Mouse (Mus musculus): Measurements from ENCODE around the gene Iqcj. TPM values are rescaled to one million over a fixed set of nuclear protein-coding genes. Genes with fewer than 3 reads are reported as not detected.

Gene Iqcj
- polyA plus RNA-seq (2012; rRNA removed), result not detected in 2 replicates

DNA sequence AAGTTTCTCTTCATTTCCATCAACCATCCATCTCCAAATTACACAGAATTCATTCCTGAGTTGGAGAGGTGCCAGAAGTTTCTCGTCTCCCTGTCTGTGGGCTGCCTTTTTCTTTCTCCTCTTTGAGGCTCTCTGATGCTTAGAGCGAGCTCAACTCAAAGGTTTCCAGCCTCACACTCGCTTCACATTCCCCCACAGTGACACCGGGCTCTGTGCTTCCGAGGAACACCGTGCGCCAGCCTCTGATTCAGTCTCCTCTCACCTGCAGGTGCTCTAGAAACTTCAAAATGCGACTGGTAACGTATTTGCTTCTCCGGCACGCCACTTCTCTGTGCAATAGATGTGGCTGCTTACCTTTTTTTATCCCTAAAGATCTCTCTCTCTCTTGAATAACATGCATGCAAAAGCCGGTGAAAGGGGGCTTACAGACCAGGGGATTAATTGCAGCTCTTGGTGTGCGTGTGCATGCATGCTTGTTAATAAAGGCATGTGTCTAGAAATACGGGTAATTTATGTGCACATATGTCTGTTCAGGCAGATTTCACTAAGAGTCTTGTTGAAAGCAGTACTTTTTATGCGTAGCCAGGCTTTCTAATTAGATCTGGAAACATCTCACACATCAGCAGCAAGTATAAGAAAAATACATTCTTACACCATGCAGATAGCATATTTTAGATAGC is at the start of gene Iqcj, which contains the start of gene Iqschfp:
Gene Iqcj (plus strand): TSS at position 195 of the 680 bp plus-strand sequence.
Gene Iqschfp (plus strand): TSS at position 207 of the 680 bp plus-strand sequence.
- TF ChIP-seq CTCF (IDR thresholded peaks at IDR 0.05; ENCODE audit: extremely low read depth, insufficient read length, insufficient replicate concordance, low read depth, low read length), result no peak
- TF ChIP-seq POLR2A (IDR thresholded peaks at IDR 0.05; ENCODE audit: low read depth, low read length), result no peak
- H3K4me1 ChIP-seq (ENCODE audit: control insufficient read depth, insufficient read depth, insufficient read length, low read length), result no peaks in the 10 kb centered on the region
- no peaks in the 10 kb centered on the region for H3K27me3 ChIP-seq (ENCODE audit: control insufficient read depth, insufficient read depth, low read length)
- H3K4me3 ChIP-seq (ENCODE audit: low read depth, low read length), result no peak within 1 kb of the TSS
- 74% methylated on average over 15 of the region's 15 CpGs for whole genome bisulfite sequencing
- no peak within 1 kb of the TSS for H3K27ac ChIP-seq (ENCODE audit: insufficient read depth, low read depth, low read length)
- no peaks in the 10 kb centered on the region for H3K36me3 ChIP-seq (ENCODE audit: control insufficient read depth, insufficient read depth, low read length)

DNA sequence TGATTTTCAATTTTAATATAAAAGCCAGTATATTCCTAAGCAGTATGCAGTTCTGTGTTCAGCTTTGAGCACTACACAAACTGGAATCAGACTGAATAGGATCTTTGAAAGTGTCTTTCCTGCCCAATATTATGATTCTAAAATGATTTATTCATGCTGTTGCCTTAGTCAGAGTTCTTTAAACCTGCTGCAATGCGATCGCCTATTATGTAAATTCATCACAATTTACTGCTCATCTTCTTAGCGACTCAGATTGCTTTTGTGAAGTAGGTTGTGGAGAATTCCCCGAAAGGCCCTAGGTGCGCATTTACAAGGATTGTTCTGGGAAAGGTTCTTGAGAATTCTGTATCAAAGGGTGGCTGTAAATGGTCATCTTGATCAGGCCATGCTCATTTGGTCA is 39.6 kb upstream of the Iqcj start:
- Histone ChIP-seq H3K4me1 (ENCODE audit: control insufficient read depth, insufficient read depth, insufficient read length, low read length) (no peaks in the 10 kb centered on the region), H3K36me3 (ENCODE audit: control insufficient read depth, insufficient read depth, low read length) (no peaks in the 10 kb centered on the region), H3K27me3 (ENCODE audit: control insufficient read depth, insufficient read depth, low read length) (no peaks in the 10 kb centered on the region), H3K27ac (ENCODE audit: insufficient read depth, low read depth, low read length) (no peak overlapping the region), H3K4me3 (ENCODE audit: low read depth, low read length) (no peak overlapping the region)
- 85% methylated on average over 5 of the region's 5 CpGs for WGBS
- TF ChIP-seq CTCF (IDR thresholded peaks at IDR 0.05; ENCODE audit: extremely low read depth, insufficient read length, insufficient replicate concordance, low read depth, low read length) (no peak), POLR2A (IDR thresholded peaks at IDR 0.05; ENCODE audit: low read depth, low read length) (no peak)

DNA sequence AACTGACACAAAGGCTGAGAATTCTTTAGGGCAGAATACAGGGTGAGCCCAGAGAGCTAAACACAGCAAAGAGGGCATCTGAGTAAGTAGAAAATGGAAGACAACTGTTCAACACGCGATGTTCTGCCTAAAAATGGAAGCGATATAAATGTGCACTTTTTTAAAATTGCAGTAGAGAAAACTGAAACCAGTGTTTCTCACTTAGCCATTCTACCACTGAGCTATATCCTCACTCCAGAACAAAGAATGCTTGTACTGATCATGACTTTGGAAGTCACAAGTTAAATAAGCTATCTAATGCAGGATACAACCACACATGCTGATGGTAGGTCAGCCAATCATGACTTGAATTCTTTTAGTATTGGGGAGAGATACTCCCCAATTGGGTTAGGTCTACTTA is 30.5 kb upstream of the Iqcj start:
- no peaks in the 10 kb centered on the region for H3K36me3 ChIP-seq (ENCODE audit: control insufficient read depth, insufficient read depth, low read length)
- no peak overlapping the region for H3K4me3 ChIP-seq (ENCODE audit: low read depth, low read length)
- no peaks in the 10 kb centered on the region for H3K27me3 ChIP-seq (ENCODE audit: control insufficient read depth, insufficient read depth, low read length)
- 90% methylated on average over 3 of the region's 3 CpGs for WGBS
- no peaks in the 10 kb centered on the region for H3K4me1 ChIP-seq (ENCODE audit: control insufficient read depth, insufficient read depth, insufficient read length, low read length)
- TF ChIP-seq CTCF (IDR thresholded peaks at IDR 0.05; ENCODE audit: extremely low read depth, insufficient read length, insufficient replicate concordance, low read depth, low read length) (no peak), POLR2A (IDR thresholded peaks at IDR 0.05; ENCODE audit: low read depth, low read length) (no peak)
- no peak overlapping the region for H3K27ac ChIP-seq (ENCODE audit: insufficient read depth, low read depth, low read length)

DNA sequence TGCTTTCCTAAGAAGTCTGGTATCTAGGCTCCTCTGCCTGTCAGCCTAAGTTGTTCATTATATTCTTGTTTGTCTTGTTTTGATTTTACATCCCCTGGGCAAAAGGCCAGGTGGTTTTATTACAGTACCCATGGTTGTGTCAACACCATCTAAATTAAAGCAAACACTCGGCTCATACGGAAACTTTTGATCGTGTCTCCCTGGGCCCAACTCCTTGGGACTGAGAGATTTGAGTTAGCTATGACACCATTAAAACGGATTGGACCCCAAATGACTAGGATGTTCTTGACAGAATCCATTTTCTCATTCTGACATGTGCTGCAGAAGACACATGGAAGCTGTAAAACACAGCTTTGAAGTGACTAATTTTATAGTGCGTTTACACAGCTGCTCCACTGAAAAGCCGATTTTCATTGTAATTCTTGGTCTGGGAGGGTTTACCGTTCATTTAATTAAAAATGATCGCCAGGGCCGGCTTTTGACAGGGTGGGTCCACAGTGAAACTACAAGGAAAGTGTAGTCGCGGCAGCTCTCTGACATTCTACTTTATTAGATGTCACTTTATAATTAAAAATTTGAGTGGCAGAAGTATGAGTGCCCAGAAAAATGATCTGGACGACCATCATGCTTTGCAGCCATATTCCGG is 24.5 kb upstream of the Iqcj start:
- TF ChIP-seq POLR2A (IDR thresholded peaks at IDR 0.05; ENCODE audit: low read depth, low read length) (no peak), CTCF (IDR thresholded peaks at IDR 0.05; ENCODE audit: extremely low read depth, insufficient read length, insufficient replicate concordance, low read depth, low read length) (no peak)
- H3K27me3 ChIP-seq (ENCODE audit: control insufficient read depth, insufficient read depth, low read length), result no peaks in the 10 kb centered on the region
- H3K4me1 ChIP-seq (ENCODE audit: control insufficient read depth, insufficient read depth, insufficient read length, low read length), result no peaks in the 10 kb centered on the region
- H3K4me3 ChIP-seq (ENCODE audit: low read depth, low read length), result no peak overlapping the region
- H3K27ac ChIP-seq (ENCODE audit: insufficient read depth, low read depth, low read length), result no peak overlapping the region
- WGBS, result 33% methylated on average over 13 of the region's 13 CpGs
- no peaks in the 10 kb centered on the region for H3K36me3 ChIP-seq (ENCODE audit: control insufficient read depth, insufficient read depth, low read length)

DNA sequence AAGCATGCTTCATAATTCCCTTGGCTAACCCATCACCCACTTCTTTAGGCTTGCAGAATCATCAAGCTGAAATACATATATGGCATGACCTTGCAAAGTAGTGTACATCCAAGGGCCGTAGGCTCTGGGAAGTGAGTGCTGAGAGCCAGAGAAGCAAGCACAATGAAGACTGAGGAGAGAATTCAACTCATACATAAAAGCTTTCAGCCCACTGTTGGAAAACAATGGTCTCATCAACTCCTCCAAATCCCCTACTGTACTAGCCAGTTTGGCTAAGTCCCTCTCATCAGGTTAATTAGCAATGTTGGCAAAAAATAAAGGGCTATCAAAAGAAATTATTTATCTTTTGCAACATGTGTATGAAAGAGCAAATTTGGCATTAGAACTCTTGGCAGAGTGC is 22.6 kb upstream of the Iqcj start:
- no peak overlapping the region for H3K4me3 ChIP-seq (ENCODE audit: low read depth, low read length)

DNA sequence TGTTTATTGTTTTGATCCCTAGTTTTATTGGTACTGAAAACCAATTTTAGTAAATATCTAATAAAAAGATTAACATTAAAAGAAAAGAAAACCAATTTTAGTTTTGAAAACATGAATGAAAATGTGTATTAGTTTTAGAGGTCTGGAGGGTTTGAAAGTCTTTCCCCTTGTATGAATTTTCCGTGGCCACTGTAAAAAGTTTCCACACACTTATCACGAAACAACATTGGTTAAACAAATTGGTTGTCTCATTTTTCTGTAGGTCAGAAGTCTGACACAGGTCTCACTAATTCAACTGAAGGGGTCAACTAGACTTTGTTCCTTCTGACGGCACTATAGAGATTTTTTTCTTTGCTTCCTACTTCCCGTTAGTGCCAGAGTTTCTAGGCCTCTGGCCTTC is 14.8 kb upstream of the Iqcj start:
- no peaks in the 10 kb centered on the region for H3K27me3 ChIP-seq (ENCODE audit: control insufficient read depth, insufficient read depth, low read length)
- TF ChIP-seq CTCF (IDR thresholded peaks at IDR 0.05; ENCODE audit: extremely low read depth, insufficient read length, insufficient replicate concordance, low read depth, low read length) (no peak), POLR2A (IDR thresholded peaks at IDR 0.05; ENCODE audit: low read depth, low read length) (no peak)
- H3K36me3 ChIP-seq (ENCODE audit: control insufficient read depth, insufficient read depth, low read length), result no peaks in the 10 kb centered on the region
- H3K27ac ChIP-seq (ENCODE audit: insufficient read depth, low read depth, low read length), result no peak overlapping the region
- 57% methylated on average over 4 of the region's 4 CpGs for WGBS
- no peaks in the 10 kb centered on the region for H3K4me1 ChIP-seq (ENCODE audit: control insufficient read depth, insufficient read depth, insufficient read length, low read length)
- H3K4me3 ChIP-seq (ENCODE audit: low read depth, low read length), result no peak overlapping the region

More for the DNA sequence above, 22.6 kb upstream of the Iqcj start:
- Histone ChIP-seq H3K27me3 (ENCODE audit: control insufficient read depth, insufficient read depth, low read length) (no peaks in the 10 kb centered on the region), H3K4me1 (ENCODE audit: control insufficient read depth, insufficient read depth, insufficient read length, low read length) (no peaks in the 10 kb centered on the region), H3K27ac (ENCODE audit: insufficient read depth, low read depth, low read length) (no peak overlapping the region), H3K36me3 (ENCODE audit: control insufficient read depth, insufficient read depth, low read length) (no peaks in the 10 kb centered on the region)
- WGBS, result 90% methylated on average over 1 of the region's 1 CpGs
- no peak for TF ChIP-seq CTCF (IDR thresholded peaks at IDR 0.05; ENCODE audit: extremely low read depth, insufficient read length, insufficient replicate concordance, low read depth, low read length)
- TF ChIP-seq POLR2A (IDR thresholded peaks at IDR 0.05; ENCODE audit: low read depth, low read length), result no peak

DNA sequence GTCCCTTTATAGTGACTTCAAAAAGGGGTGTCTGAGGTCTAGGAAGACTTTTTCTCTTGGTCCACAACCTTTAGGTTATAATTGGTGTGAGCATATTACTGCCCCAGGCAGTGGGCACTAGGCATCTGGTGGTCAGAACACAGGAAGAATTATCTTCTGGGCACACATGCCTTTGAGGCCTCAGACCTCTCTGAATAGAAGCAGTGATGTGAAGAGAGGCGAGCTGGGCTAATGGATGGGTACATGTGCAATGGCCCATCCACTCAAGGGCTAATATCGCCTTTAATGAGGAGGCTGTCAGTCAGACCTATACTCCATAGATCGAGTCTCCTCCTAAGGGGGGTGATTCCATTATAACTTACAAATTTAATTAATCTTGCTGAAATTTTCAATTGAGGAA is 7.7 kb upstream of the Iqcj start:
- Histone ChIP-seq H3K36me3 (ENCODE audit: control insufficient read depth, insufficient read depth, low read length) (no peaks in the 10 kb centered on the region), H3K4me3 (ENCODE audit: low read depth, low read length) (no peak overlapping the region), H3K27ac (ENCODE audit: insufficient read depth, low read depth, low read length) (no peak overlapping the region), H3K27me3 (ENCODE audit: control insufficient read depth, insufficient read depth, low read length) (no peaks in the 10 kb centered on the region), H3K4me1 (ENCODE audit: control insufficient read depth, insufficient read depth, insufficient read length, low read length) (no peaks in the 10 kb centered on the region)
- WGBS, result 80% methylated on average over 3 of the region's 3 CpGs
- TF ChIP-seq CTCF (IDR thresholded peaks at IDR 0.05; ENCODE audit: extremely low read depth, insufficient read length, insufficient replicate concordance, low read depth, low read length) (no peak), POLR2A (IDR thresholded peaks at IDR 0.05; ENCODE audit: low read depth, low read length) (no peak)
